Mouse (Mus musculus) midbrain, postnatal 0 days (tissue): Measurements from ENCODE around the gene Rab4a. TPM values are rescaled to one million over a fixed set of nuclear protein-coding genes. Genes with fewer than 3 reads are reported as not detected.

Experiments used
- ATAC-seq: fragments of 200-750 bp; cut with Nextera tagmentation; 2 replicates; pipeline ENCODE4 v1.8.0; 2017; ENCODE audit warnings: moderate number of reproducible peaks, mild to moderate bottlenecking, moderate TSS enrichment, moderate library complexity; ENCODE audit not compliant: low FRiP score
- DNase-seq: peaks from one replicate; pipeline ENCODE4 v3.0.0-alpha.2; 2015; ENCODE audit warnings: low spot score
- H3K27ac ChIP-seq: fragments of 300-500 bp; sonication (generic); 2 replicates; pipeline ENCODE4 v1.5.1; 2014; ENCODE audit warnings: low read depth, mild to moderate bottlenecking, low read length, mixed read lengths
- H3K27me3 ChIP-seq: fragments of 300-500 bp; sonication (generic); 2 replicates; pipeline ENCODE4 v1.6.1; 2014; ENCODE audit warnings: low read length, control low read depth, mixed read lengths; ENCODE audit not compliant: insufficient read depth
- H3K36me3 ChIP-seq: fragments of 300-500 bp; sonication (generic); 2 replicates; pipeline ENCODE4 v1.6.1; 2014; ENCODE audit warnings: low read length, control low read depth, mixed read lengths; ENCODE audit not compliant: insufficient read depth
- H3K4me1 ChIP-seq: fragments of 300-500 bp; sonication (generic); 2 replicates; pipeline ENCODE4 v1.6.1; 2014; ENCODE audit warnings: mild to moderate bottlenecking, control low read depth, antibody characterized with exemption, low read length, mixed read lengths; ENCODE audit not compliant: insufficient read depth
- H3K4me2 ChIP-seq: fragments of 300-500 bp; sonication (generic); 2 replicates; pipeline ENCODE4 v1.6.1; 2014; ENCODE audit warnings: low read depth, mild to moderate bottlenecking, low read length, mixed read lengths; ENCODE audit not compliant: poor library complexity, severe bottlenecking
- H3K4me3 ChIP-seq: fragments of 300-500 bp; sonication (generic); 2 replicates; pipeline ENCODE4 v1.5.1; 2014; ENCODE audit warnings: low read depth, mild to moderate bottlenecking, low read length, moderate library complexity
- H3K9ac ChIP-seq: fragments of 300-500 bp; sonication (generic); replicated peaks from 2 replicates; pipeline ENCODE4 v1.6.1; 2014; ENCODE audit warnings: mild to moderate bottlenecking, low read length, moderate library complexity, mixed read lengths; ENCODE audit not compliant: poor library complexity, severe bottlenecking
- H3K9me3 ChIP-seq: fragments of 300-500 bp; sonication (generic); 2 replicates; pipeline ENCODE4 v1.6.1; 2016; ENCODE audit warnings: low read length, control low read depth
- CTCF ChIP-seq: IDR thresholded peaks from 2 replicates; pipeline ENCODE4 v1.5.1; 2016; ENCODE audit warnings: antibody characterized with exemption, mild to moderate bottlenecking
- whole genome bisulfite sequencing: fragments of 180-500 bp; shearing (Covaris S2); extraction: QIAGEN DNeasy Blood & Tissue Kit; methylation state at CpG from one replicate; pipeline ENCODE4 v1.1.7; 2014; 5-methylcytosine and 5-hydroxymethylcytosine counted together
- polyA plus RNA-seq: library from polyadenylated mRNA; unstranded; fragments of >200 nt; fragmentation: Nextera tagmentation; extraction: Ambion mirVana; gene quantifications from 2 replicates; pipeline ENCODE4 v1.2.1, GENCODE M21; 2015
- total RNA-seq: library from RNA; depleted of rRNA; stranded (reverse); fragments of >200 nt; gene quantifications from 2 replicates; pipeline ENCODE4 v1.2.3, GENCODE M21; 2014

The Rab4a gene
- total and polyA plus RNA-seq, 2 experiments from 2014 or later = 59.8 to 97.7 TPM

- peak; percentile 27 for DNase-seq
- WGBS = 30% methylated on average over 16 of the region's 16 CpGs
These were observed 14.5 kb upstream of the Rab4a start for GRCm38 (mm10) chr8:123791101-123791844.

GRCm38 (mm10) chr8:123791845-123792225 lies 13.9 kb upstream of the Rab4a start:
- Histone ChIP-seq H3K9me3 (no peaks in the 10 kb centered on the region), H3K27ac (no peak overlapping the region), H3K36me3 (no peaks in the 10 kb centered on the region), H3K27me3 (no peaks in the 10 kb centered on the region), H3K9ac (no peak overlapping the region), H3K4me2 (no peak overlapping the region), H3K4me1 (no peaks in the 10 kb centered on the region), H3K4me3 (no peak overlapping the region)
- TF ChIP-seq CTCF = no peak
- ATAC-seq = no peak
- 63% methylated on average over 7 of the region's 7 CpGs for WGBS
- DNase-seq = no peak

More at GRCm38 (mm10) chr8:123791101-123791844, 14.5 kb upstream of the Rab4a start:
- H3K9ac ChIP-seq = no peak overlapping the region
- no peak overlapping the region for H3K4me3 ChIP-seq
- H3K27ac ChIP-seq = no peak overlapping the region
- no peaks in the 10 kb centered on the region for H3K36me3 ChIP-seq
- no peak for TF ChIP-seq CTCF
- no peak for ATAC-seq
- H3K4me2 ChIP-seq = no peak overlapping the region
- H3K27me3 ChIP-seq = no peaks in the 10 kb centered on the region
- no peaks in the 10 kb centered on the region for H3K4me1 ChIP-seq
- no peaks in the 10 kb centered on the region for H3K9me3 ChIP-seq

- Histone ChIP-seq H3K9ac (no peak overlapping the region), H3K36me3 (no peaks in the 10 kb centered on the region), H3K4me2 (no peak overlapping the region), H3K27me3 (no peaks in the 10 kb centered on the region), H3K4me3 (no peak overlapping the region), H3K4me1 (no peaks in the 10 kb centered on the region), H3K27ac (no peak overlapping the region), H3K9me3 (no peaks in the 10 kb centered on the region)
- DNase-seq (no peak), ATAC-seq (no peak)
- no peak for TF ChIP-seq CTCF
- 72% methylated on average over 10 of the region's 10 CpGs for WGBS
These were observed 11.9 kb upstream of the Rab4a start for GRCm38 (mm10) chr8:123793900-123794299.

- Histone ChIP-seq H3K4me2 (no peak overlapping the region), H3K9me3 (no peaks in the 10 kb centered on the region), H3K27me3 (no peaks in the 10 kb centered on the region), H3K4me3 (no peak overlapping the region), H3K27ac (no peak overlapping the region), H3K4me1 (no peaks in the 10 kb centered on the region), H3K36me3 (no peaks in the 10 kb centered on the region), H3K9ac (no peak overlapping the region)
- ATAC-seq = no peak
- WGBS = 79% methylated on average over 4 of the region's 4 CpGs
- TF ChIP-seq CTCF = no peak
- no peak for DNase-seq
These were observed 11.0 kb upstream of the Rab4a start for GRCm38 (mm10) chr8:123794766-123795165.

- Histone ChIP-seq H3K36me3 (no peaks in the 10 kb centered on the region), H3K9ac (no peak overlapping the region), H3K4me1 (no peaks in the 10 kb centered on the region), H3K27me3 (no peaks in the 10 kb centered on the region), H3K4me3 (no peak overlapping the region), H3K4me2 (no peak overlapping the region), H3K27ac (no peak overlapping the region), H3K9me3 (no peaks in the 10 kb centered on the region)
- WGBS = 44% methylated on average over 4 of the region's 4 CpGs
- ATAC-seq (no peak), DNase-seq (no peak)
- no peak for TF ChIP-seq CTCF
These were observed 9.0 kb upstream of the Rab4a start for GRCm38 (mm10) chr8:123796758-123797157.

GRCm38 (mm10) chr8:123797928-123798327 lies 7.9 kb upstream of the Rab4a start:
- Histone ChIP-seq H3K4me3 (no peak overlapping the region), H3K4me1 (no peaks in the 10 kb centered on the region), H3K4me2 (no peak overlapping the region), H3K27ac (no peak overlapping the region), H3K9ac (no peak overlapping the region), H3K27me3 (no peaks in the 10 kb centered on the region), H3K9me3 (no peaks in the 10 kb centered on the region), H3K36me3 (no peaks in the 10 kb centered on the region)
- no peak for ATAC-seq
- DNase-seq = no peak
- TF ChIP-seq CTCF = no peak
- WGBS = 94% methylated on average over 15 of the region's 15 CpGs
